Mouse (Mus musculus): Measurements from ENCODE around the gene Fmo6.

GRCm38 (mm10) chr1:162888646-162889045 lies 48.7 kb downstream of the Fmo6 start:
- TF ChIP-seq CTCF (IDR thresholded peaks at IDR 0.05; ENCODE audit: borderline replicate concordance, extremely low read depth, insufficient read depth, insufficient read length) (no peak), POLR2A (IDR thresholded peaks at IDR 0.05; ENCODE audit: borderline replicate concordance, extremely low read depth, insufficient read depth, insufficient read length, poor library complexity, severe bottlenecking) (no peak)
